In genomic region chrX:56609285-56609622, GRCm38 (mm10) we compare ENCODE assay signal across 8 mouse cellular contexts. TPM values are rescaled to one million over a fixed set of nuclear protein-coding genes. Genes with fewer than 3 reads are reported as not detected.
DNase-seq lines count a peak whose midpoint lies in the region; ATAC-seq and TF ChIP-seq lines count a peak whose summit lies in the region.

No protein-coding gene starts in this region.

- no peak overlapping the region for H3K27ac ChIP-seq in heart, embryonic 11.5 days (ENCODE audit: low read depth, low read length)
- H3K27ac ChIP-seq in ES-E14 (ENCODE audit: insufficient read depth, low read depth, low read length, poor library complexity, severe bottlenecking) = no peak overlapping the region

- peak overlapping the region; percentile 61 for H3K4me3 ChIP-seq in heart, embryonic 11.5 days (ENCODE audit: low read depth, low read length)
- peak overlapping the region; percentile 63 to 82; a peak in 3 of 4 replicates for H3K4me3 ChIP-seq in ES-E14 (ENCODE audit: insufficient read depth in 1 of 2, low read depth in 1 of 2, low read length in 2 of 2, poor library complexity in 1 of 2, severe bottlenecking in 1 of 2)
- H3K4me3 ChIP-seq in megakaryocyte, embryonic 14.5 days (replicated peaks) = peak overlapping the region; percentile 95

- in situ Hi-C loops in ES-E14 (cut with MboI; ENCODE audit: low sequenced_read_pairs in 2 of 2, unreplicated experiment in 2 of 2) = no loop called here

- no peaks in the 10 kb centered on the region for H3K36me3 ChIP-seq in heart, embryonic 11.5 days (ENCODE audit: control insufficient read depth, insufficient read depth, low read length)
- no peaks in the 10 kb centered on the region for H3K36me3 ChIP-seq in ES-E14 (ENCODE audit: control insufficient read depth, insufficient read depth, low read length, poor library complexity, severe bottlenecking)
- peaks cover 8% of the 10 kb centered on the region for H3K36me3 ChIP-seq in megakaryocyte, embryonic 14.5 days (replicated peaks; ENCODE audit: low read length)

- no peak overlapping the region for H3K9ac ChIP-seq in heart, embryonic 11.5 days (ENCODE audit: low read depth, low read length)
- peak overlapping the region; percentile 51; the same call in 1 of the 2 replicates for H3K9ac ChIP-seq in ES-E14 (ENCODE audit: insufficient read depth, low read depth, low read length, poor library complexity, severe bottlenecking)

- H3K4me1 ChIP-seq in heart, embryonic 11.5 days (ENCODE audit: control insufficient read depth, insufficient read depth, low read length) = no peaks in the 10 kb centered on the region
- H3K4me1 ChIP-seq in ES-E14 (ENCODE audit: control insufficient read depth in 2 of 2, insufficient read depth in 2 of 2, low read length in 2 of 2, poor library complexity in 1 of 2) = peaks cover 0 to 2% of the 10 kb centered on the region in 2 experiments; a peak in 1 of 4 replicates
- peaks cover 48% of the 10 kb centered on the region for H3K4me1 ChIP-seq in megakaryocyte, embryonic 14.5 days

- 27% methylated on average over 7 of the region's 7 CpGs for WGBS in heart, embryonic 11.5 days (ENCODE audit: insufficient replicate concordance)

- H3K4me2 ChIP-seq in heart, embryonic 11.5 days = peak overlapping the region; percentile 57

- no peak for DNase-seq in heart, adult 11 months
- DNase-seq in ES-E14 (ENCODE audit: low read depth, low spot score) = no peak
- DNase-seq in thymus, postnatal 4 days = no peak
- DNase-seq in right cerebral cortex, postnatal 25 days = no peak
- no peak for DNase-seq in layer of hippocampus, adult 11-12 months (ENCODE audit: low spot score)

- ATAC-seq in heart, embryonic 11.5 days (replicated peaks; ENCODE audit: insufficient number of reproducible peaks, low FRiP score, low TSS enrichment) = no peak
- 0 out of 2 replicates have a peak, but pooled peaks have one; percentile 8 for ATAC-seq in granulocyte monocyte progenitor cell, adult 5-6 weeks (replicated peaks; ENCODE audit: poor library complexity, severe bottlenecking)

- no peaks in the 10 kb centered on the region for H3K27me3 ChIP-seq in heart, embryonic 11.5 days (ENCODE audit: control insufficient read depth, insufficient read depth, low read length)
- H3K27me3 ChIP-seq in megakaryocyte, embryonic 14.5 days (replicated peaks) = peaks cover 3% of the 10 kb centered on the region

- H3K9me3 ChIP-seq in heart, embryonic 11.5 days (replicated peaks; ENCODE audit: control insufficient read depth, low read length) = no peaks in the 10 kb centered on the region
- H3K9me3 ChIP-seq in ES-E14 (ENCODE audit: control insufficient read depth, insufficient read depth, low read depth, low read length) = no peaks in the 10 kb centered on the region
- no peaks in the 10 kb centered on the region for H3K9me3 ChIP-seq in megakaryocyte, embryonic 14.5 days

TF ChIP-seq in ES-E14, 5 proteins besides CTCF, POLR2A, EP300 and RAD21:
- TF ChIP-seq HCFC1 (IDR thresholded peaks at IDR 0.05; ENCODE audit: borderline replicate concordance, insufficient read depth, low read length) (no peak), MAFK (IDR thresholded peaks at IDR 0.05; ENCODE audit: insufficient read depth, low read depth, low read length) (no peak), ZC3H11A (IDR thresholded peaks at IDR 0.05; ENCODE audit: borderline replicate concordance, low read depth, low read length) (no peak), CHD2 (IDR thresholded peaks at IDR 0.05; ENCODE audit: low read depth, low read length) (no peak), ZNF384 (IDR thresholded peaks at IDR 0.05; ENCODE audit: low read depth, low read length) (no peak)

RNA-seq across cellular contexts. Expression of gene Slc9a6, which starts 0.3 kb away (rescaled TPM):
- polyA plus RNA-seq in heart, embryonic 11.5 days (2014; fragmentation: Nextera tagmentation; extraction: Ambion mirVana) = 4.4 and 4.7 TPM in 2 replicates
- total RNA-seq in ES-E14 (2012; rRNA removed) = 16.5 and 16.7 TPM in 2 replicates
- total RNA-seq in granulocyte monocyte progenitor cell, adult 5-6 weeks (2014; fragmentation: Nextera tagmentation) = 3.4 and 7.6 TPM in 2 replicates
- 11.4 and 11.6 TPM in 2 replicates for total RNA-seq in granulocyte monocyte progenitor cell, adult 5-6 weeks (2017)
- 41.0 and 51.9 TPM in 2 replicates for polyA plus RNA-seq in megakaryocyte, embryonic 14.5 days (2012; ENCODE audit: insufficient read depth, low replicate concordance)

RNA-seq across cellular contexts. Expression of gene Mmgt1, which starts 11.4 kb away (rescaled TPM):
- polyA plus RNA-seq in heart, embryonic 11.5 days (2014; fragmentation: Nextera tagmentation; extraction: Ambion mirVana) = 27.8 and 28.1 TPM in 2 replicates
- total RNA-seq in ES-E14 (2012; rRNA removed) = 23.0 and 28.1 TPM in 2 replicates
- 22.8 and 27.3 TPM in 2 replicates for total RNA-seq in granulocyte monocyte progenitor cell, adult 5-6 weeks (2014; fragmentation: Nextera tagmentation)
- 23.0 and 28.5 TPM in 2 replicates for total RNA-seq in granulocyte monocyte progenitor cell, adult 5-6 weeks (2017)
- 0.57 TPM in 1 of 2 replicates, not detected in the other for polyA plus RNA-seq in megakaryocyte, embryonic 14.5 days (2012; ENCODE audit: insufficient read depth, low replicate concordance)

RNA-seq across cellular contexts. Expression of gene Gm648, which starts 59.8 kb away (rescaled TPM):
- polyA plus RNA-seq in heart, embryonic 11.5 days (2014; fragmentation: Nextera tagmentation; extraction: Ambion mirVana) = not detected in 2 replicates
- 0.54 TPM in 1 of 2 replicates, not detected in the other for total RNA-seq in ES-E14 (2012; rRNA removed)
- not detected in 2 replicates for total RNA-seq in granulocyte monocyte progenitor cell, adult 5-6 weeks (2014; fragmentation: Nextera tagmentation)
- not detected in 2 replicates for total RNA-seq in granulocyte monocyte progenitor cell, adult 5-6 weeks (2017)
- not detected in 2 replicates for polyA plus RNA-seq in megakaryocyte, embryonic 14.5 days (2012; ENCODE audit: insufficient read depth, low replicate concordance)
